Mouse (Mus musculus) 3134 (cell line): ENCODE results near the gene Erf.
A peak's percentile ranks its signal among the peaks of the same experiment; 100 is the strongest.

Experiments used
- DNase-seq: peaks from one replicate; pipeline ENCODE4 v3.0.0-alpha.2; 2011; ENCODE audit warnings: low spot score; ENCODE audit not compliant: insufficient read length; ENCODE audit errors: extremely low read depth

Erf gene

DNA sequence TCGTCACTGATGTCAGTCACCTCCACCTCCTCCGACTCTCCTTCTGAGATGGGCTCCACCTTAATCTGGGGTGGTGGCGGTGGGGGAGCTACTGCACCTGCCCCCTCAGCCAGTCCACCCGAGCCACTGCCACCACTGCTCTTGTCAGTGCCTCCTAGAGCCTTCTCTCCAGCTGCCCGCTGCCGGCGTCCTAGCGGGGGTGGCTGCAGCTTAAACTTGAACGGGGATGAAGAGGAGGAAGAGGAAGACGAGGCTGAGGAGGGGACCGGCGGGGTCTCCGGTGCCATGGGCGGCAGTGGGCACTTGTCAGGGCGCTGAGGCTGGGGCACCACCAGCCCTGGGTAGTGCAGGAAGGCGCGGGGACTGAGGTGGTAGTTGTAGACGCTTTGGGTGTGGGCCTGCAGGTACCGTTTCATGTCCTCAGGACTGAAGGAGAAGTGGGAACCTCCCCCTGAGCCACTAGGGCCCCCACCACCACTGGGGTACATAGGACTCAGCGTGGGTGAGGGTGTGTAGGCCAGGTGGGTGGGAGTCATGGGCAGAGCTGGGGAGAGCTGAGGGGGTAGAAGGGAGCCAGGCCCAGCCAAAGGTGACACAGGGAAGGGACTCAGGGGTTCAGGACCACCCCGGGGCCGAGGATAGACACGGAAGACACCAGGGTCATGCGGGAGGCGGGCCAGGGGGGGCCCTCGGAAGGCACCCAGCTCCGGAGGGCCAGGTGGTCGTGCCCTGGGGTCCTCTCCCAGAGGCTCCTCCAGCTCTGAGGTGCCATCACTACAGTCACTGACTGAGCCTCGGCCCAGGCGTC, 5.8 kb downstream of the Erf start:
- DNase-seq, result no peak

DNA sequence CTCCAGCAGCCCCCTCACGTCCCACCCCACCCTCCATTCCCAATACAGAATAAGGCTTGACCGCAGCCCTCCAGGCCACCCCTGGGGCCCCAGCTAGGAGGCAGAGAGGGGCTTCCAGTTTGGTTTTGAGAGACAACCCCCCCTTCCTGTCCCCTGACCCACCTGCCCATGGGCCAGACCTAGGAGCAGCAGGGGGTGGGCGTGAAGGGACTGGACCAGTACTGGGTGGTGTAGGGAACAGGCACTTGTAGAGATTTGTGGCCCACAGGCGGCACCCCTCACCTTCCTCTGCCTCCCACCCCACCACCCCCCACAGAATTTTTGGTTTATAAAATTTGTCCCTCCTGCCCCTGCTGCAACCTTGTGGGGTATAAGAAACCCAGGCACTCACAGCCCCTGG, 7.2 kb downstream of the Erf start:
- no peak for DNase-seq

DNA sequence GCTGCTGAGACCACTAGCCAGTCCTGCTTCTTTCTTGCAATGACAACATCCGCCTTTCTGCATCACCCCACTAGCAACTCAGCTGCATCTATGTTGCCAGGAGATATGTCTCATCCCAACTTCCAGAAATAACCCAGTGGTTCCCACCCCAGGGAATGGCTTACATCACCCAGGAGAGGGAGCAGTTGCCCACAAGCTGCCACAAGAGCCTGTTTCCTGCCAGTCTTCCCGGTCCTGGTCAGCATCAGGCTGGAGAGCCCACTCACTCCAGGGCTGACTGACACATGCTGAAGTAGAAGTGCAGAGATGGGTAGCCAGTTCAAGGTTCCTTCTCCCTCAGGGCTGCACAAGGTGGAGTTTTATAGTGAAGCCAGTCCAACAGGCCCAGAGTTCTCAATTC, 9.5 kb downstream of the Erf start:
- DNase-seq, result peak; percentile 63

DNA sequence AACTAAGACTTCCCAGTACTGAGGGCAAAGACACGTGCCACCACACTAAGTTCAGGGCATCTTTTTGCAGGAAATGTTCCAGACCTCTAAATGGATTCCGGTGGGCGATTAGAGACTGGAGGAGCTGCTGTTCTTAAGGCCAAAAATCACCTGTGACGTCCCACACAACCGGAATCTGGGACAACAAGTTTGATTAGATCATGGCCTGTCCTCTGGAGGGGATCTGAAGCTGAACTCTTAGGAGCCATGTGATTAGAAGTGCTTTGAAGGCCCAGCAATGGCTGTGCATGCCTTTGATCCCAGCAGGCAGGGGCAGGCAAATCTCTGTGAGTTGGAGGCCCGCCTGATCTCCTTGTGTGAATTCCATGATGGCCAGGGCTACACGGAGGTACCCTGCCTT, 9.9 kb downstream of the Erf start:
- DNase-seq, result no peak

DNA sequence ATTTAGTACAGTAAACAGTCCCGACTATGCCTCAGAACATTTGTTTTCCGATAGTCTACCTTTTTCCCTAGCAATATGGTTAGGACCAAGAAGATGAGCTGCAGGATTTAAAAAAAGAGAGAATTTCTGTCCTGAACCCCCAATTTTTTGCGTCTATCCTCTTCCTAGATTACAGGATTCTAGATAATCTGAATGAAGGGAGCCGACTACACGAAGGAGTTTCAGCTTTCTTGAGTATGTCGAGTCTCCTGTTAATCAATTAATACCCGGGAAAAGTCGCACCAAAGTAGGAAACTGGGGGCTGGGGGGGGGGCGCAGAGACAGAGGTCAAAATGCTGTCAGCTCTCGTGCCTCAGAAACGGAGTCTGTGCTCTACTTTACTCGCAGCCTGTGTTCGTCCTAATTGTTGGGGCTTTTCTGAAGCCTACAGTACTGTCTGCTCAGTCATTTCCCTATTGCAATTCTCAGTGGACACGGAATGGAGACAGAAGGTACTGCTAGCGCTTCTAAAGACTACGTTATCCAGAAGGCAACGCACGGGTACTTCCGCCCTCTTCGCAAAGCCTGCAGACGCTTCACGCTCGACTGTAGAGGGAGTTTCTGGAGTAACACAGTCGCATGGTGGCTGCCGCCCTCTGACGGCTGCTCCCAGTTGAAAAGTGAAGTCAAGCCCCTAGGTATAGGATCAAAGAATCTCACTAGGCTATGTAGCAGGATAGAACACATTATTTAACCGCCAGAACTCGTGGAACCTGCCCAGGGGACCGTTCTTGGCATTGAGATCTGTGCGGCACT, 11.5 kb downstream of the Erf start:
- peak; percentile 36 for DNase-seq

DNA sequence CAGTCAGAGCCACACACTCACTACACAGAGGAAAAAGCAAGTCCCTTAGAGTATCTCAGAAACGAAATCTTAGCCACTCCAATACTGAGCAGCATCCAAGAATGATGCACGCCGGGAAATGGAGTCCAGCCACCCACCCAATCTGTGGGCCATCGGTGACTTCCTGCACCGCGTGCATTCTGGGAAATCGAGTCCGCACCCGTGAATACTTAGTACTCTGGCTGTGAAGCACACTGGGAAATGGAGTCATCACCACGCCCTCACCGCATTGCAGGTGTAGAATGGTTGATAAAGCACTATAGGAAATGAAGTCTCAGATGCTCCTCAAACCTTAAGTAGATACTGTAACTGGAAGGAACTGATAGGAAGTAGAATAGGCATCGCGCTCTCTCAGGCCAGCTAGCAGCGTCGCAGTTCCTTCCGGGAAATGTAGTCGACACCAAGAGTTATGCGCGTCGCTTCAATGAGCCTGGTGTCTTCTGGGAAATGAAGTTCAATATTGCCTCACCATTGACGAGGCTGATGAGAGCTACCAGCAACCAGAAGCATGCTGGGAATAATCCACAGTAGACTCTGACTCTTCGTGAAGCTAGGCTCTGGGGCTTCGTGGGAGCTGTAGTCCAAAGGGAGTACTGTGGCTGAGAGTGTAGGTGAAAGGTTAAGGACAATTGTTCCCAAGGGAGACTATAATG, 12.4 kb downstream of the Erf start:
- DNase-seq, result peak; percentile 83

DNA sequence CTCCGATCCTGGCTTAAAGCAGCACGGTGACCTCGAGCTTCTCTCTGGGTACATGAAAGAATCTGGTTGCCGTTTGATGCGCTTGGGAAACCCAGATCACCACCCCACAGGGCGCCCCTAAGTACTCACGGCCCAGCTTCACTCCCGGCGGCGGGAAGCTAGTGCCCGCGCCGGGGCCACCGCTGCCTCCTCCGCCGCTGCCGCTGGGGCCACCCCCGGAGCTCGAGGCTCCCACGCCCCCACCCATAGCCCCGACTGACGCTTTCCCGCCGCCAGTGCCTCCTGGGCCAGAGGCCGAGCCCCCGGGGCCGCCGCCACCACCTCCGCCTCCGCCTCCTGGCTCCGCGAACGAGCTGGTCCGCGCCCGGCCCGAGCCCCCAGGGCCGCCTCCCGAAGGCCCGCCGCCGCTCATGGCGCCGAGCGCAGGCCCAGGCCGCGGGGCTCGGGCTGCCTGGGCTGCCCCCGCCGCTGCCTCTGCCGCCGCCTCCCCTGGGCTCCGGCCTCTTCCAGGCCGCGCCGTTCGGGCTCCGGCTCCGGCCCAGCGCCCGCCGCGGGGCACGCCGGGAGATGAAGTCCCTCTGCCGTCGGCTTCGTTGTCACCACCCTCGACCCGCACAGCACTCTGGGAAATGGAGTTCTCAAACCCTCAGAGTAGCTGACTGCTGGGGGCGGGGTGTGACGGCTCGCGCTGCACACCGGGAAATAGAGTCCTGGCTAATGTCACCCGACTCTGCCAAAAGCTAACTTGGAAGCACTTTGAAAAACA, 13.1 kb downstream of the Erf start, which contains the start of gene Gsk3a:
Gene Gsk3a, minus strand, starts transcription at position 603 of the 766 bp plus-strand sequence.
- DNase-seq, result peak; percentile 91

DNA sequence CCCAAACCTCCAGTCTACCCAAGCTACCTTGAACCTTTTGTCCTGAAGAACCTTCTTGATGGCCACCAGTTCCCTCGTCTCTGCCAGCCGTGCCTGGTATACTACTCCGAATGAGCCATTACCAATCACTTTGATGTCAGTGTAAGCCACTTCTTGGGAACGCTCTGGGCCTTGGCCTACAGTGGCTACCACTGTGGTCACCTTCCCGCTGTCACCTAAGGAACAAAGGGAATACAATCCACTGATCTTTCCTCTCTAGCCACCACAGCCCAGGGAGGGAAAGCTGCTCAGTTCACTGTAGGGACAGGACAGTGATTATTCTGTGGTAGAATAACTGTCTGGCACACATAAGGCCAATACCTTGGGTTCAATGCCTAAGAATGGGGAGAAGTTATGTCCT, 15.0 kb downstream of the Erf start:
- no peak for DNase-seq

DNA sequence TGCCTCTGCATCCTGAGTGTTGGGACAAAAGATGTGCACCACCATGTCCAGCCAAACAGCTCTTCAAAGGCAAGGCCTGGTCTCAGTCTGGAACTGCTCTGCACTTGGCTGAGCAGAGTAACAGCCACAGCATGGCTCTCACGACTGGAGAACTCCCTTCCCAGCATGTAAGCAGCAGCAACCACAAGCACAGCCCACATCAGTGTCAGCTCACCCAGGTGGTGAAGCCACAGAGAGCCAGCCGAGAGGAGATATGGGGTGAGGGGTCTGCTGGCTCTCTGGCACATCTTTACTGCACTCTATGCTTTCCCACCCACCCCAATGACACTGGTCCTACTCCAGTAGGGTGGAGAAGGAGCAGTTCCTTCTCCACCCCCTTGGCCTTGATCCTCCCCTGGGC, 17.5 kb downstream of the Erf start:
- DNase-seq, result no peak

DNA sequence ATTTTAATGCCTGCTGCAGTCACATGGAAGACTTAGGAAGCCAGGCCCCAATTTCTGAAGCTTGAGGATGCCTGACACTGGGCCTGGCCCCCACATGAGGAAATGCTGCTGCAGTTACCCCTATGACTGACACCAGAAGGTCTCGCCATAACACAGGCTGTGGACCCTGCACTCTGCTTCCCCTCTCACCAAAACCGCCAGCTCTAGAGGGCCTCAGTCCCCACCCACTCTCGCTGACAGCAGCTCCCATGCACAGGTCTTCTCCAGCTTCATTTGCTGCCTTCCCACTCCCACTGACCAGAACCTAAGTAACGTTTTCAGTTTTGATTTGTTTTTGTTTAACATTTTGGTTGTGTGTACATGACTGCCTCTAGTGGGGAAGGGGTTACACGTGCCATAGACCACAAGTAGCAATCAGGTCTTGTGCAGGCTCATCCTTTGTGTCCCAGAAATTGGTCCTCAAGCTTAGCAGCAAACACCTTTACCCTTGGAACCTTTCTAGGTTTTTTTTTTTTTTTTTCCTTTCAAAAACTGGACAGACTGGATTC, 18.4 kb downstream of the Erf start:
- DNase-seq, result no peak

DNA sequence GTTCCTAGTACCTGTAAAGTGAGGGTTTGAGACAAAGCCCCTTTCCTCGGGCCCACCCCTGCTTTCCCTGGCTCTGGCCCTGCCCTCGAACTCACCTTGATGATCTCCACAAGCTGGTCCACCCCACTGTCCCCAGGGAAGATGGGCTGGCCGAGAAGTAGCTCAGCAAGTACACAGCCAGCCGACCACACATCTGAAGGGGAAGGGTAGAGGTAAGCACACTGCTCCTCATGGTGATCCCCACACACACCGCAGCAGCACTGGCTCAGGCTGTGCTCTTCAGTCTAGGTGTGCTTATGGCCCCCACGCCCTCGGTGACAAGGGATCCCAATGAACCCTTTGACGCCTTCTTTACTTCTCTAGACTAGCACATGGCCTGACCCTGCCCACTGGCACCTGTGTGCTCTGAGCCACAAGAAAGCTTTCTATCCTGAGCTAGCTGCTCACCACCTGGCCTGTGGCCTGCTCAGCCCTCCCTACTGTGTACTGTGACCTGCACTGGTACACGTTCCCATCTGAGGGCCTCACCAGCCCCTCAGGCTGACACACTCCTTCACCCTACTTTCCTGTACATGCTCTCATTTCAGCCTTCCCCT, 19.8 kb downstream of the Erf start:
- no peak for DNase-seq

DNA sequence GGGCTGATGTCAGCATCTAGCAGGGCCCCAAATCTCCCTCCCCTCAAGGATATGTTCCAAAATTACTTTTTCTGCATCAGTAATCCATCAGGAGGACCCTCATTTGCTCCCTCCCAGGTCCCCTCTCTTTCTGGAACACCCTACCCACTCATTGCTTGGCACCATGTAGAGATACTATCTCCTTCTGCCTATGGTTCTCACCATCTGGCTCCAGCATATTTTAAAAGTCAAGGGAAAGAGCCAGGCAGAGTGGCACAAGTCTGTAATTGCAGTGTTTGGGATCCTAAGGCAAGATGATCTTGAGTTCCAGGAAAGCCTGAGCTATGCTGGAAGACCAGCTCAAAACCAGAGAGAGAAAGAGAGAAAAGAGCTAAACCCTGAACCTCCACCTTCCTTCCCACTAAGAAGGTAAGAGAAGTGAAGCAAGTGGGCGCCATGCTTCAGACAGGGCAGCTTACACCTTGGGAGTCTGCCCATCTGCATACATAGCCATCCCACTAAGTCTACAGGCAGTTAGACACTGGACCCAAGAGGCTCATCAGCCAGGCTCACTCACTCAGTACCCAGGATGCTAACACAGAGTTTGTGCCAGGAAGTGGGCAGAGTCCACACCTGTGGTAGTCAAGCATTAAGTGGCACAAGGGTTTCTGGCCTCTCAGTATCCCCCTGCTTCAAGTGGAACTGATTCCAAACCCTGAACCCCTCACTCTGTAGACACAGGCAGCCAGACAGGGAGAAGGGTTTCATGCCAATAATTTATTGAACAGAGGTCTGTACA, 22.8 kb downstream of the Erf start:
- no peak for DNase-seq

DNA sequence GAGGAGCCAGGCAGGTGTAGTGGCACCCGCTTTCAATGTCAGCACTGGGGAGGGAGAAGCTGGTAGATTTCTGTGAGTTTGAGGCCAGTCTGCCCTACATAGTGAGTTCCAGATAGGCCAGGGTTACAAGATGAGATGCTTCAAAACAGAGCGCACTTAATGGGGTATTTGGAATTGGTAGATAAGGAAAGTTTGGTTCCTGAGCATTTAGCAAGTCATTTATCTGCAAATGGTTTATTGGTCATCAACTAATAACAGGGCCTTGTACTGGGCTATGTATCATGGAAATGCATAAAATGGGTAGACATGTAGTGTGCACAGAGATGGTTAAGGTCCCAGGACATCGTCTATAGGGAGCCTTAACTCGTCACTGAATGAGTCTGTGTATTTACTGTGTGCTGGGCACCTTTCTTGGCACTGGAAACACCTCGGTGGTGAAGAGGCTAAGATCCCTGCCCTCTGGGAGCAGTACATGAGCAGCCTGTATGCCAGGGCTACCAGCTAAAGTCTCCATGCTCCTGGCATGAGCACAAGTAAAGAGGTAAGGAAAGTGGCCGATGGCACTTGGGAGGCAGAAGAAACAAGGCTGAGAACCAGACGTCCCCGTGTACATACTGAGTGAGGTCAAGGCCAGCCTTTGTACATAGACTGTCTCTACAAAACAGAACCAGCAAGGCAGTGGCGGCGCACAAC, 28.1 kb downstream of the Erf start:
- DNase-seq, result no peak

DNA sequence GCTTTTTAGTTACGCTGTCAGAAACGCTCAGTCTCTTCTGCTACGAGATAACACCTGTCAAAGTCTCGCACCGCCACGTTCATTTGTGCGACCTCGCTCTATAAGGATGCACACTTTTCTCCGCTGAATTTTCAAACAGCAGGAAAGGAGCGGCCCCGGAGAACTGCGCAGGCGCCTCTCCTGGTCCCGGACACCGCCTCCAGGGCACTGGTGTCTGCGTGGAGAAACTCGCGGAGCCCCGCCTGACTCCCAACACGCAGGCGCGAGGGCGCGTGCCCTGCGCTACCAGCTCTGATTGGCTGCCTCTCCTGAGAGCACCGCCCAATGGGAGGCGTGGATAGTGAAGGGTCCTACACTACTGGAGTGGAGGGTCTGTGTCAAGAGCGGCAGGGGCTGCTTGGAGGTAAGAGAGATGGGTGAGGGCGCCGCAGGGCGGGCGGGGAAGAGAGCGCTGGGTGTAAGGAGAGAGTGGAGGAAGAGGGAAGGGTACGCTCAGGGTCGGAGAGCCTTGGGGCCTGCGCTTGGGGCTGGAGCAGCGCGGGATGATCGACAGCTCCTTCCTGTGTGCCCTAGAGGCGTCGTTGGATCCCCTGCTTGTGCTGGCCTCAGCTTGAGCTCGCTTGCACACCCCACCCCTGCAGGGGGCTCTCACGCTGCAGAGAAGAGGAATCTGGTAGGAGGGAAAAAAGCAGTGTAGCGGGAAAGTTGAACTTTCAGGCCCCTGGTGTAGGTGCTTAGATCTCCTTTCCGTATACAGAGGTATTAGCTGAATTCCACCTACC, 29.3 kb downstream of the Erf start, which contains the start of gene Zfp526:
Gene Zfp526, plus strand, starts transcription at position 324 of the 782 bp plus-strand sequence.
- peak; percentile 96 for DNase-seq

DNA sequence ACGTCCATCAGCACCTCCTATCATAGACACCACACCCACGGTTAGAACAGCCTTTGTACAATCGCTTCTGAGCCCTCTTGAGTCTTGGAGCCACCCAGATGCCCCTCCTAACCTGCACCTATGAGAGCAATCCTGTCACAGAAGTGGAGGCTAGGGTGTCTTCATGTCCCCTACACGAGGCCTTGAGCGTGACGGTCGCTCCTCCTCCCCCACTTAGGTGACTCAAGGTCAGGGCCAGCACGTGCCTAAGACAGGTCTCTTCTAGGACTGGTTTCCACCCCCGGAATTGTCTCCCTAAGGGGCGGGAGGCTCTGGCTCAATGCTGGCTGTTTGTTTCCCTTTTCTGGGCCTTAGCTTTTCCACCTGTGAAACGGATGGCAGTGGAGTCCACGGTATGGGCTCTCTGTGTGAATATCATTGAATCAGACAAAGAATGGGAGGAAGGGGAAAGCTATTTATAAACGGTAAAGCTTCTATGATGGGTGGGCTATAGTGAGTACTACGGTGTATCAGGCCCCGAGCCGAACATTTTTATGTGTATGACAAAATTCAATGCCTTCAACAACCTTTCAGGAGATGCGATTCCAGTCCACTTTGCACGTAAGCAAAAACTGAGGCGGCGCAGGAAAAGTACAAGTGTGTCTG, 30.0 kb downstream of the Erf start, which contains the start of gene Dedd2:
Gene Dedd2, minus strand, starts transcription at position 159 of the 645 bp plus-strand sequence.
- DNase-seq, result peak; percentile 41

DNA sequence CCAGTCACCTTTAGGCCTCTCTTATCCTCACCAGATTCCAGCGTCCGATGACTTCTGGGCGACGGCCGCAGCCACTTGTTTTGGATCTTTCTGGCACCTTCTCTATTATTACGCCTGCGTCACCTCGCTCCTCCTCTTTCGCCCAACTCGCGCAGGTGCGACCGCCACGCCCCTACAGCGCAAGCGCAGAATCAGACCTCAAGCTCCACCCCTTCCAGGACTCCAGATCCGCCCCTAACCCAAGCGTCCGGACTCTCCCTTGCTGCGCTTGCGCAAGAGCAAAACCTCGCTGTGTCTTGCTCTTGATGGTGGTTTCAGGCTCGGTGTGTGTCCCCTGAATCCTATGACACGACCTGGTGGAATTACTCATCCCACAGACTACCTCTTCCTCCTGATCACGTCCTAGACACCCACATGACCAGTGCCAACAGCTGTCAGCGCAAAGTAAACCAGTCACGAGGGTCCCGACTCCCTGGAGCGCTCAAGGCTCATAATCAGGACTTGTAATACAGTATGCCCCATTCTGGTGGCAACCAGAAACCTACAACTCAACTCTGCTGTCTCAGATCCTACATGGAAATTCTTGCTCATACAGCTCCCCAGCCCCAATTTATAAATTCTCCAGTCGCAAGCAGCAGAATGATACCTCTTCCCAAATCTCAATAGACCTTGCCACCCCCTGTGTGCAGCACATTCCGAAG, 30.7 kb downstream of the Erf start:
- peak; percentile 89 for DNase-seq

DNA sequence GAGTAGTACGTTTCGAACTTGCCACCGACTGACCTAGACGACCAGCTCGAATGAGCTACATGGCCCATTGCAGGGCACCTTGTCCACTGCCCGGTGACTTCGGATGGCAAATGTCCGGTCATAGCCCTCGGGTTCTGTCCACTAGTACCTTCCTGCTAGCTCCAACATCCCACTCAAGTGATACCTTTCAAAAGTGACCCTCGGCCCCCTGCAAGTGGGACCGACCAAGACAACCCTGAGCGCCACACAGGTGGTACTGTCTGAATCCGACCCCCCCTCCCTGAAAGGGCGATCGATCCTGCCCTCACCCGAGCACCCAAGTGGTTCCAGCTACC, 31.2 kb downstream of the Erf start:
- no peak for DNase-seq
